Mouse (Mus musculus): ENCODE results near the gene Cand2.
A peak's percentile ranks its signal among the peaks of the same experiment; 100 is the strongest.
"Not testable (repeated sequence)": the region's sequence is repeated elsewhere in the genome, so short reads cannot be mapped to it uniquely, and the experiment has no call there.

The Cand2 gene

DNA sequence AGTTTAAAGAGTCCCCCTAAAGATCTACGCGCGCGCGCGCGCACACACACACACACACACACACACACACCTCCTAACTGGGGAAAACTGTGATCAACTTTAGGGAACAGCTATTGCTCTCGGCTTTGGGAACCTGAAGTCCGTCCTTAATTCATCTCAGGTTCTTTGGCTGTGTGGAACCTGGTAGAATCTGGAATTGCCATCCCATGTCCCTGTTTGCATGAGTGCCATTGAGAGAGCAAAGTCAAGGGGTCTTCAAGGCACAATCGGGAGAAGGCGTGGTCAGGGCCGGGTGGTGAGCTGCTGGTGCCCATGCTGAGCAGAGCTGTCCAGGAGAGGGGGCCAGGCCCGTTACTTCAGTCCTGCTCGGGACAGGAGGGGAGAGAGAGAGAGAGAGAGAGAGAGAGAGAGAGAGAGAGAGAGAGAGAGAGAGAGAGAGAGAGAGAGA lies 348 bp upstream of the Cand2 start:
- DNase-seq (ENCODE audit: low spot score in 2 of 2) = peak in 1 of 2 experiments; percentile 29

DNA sequence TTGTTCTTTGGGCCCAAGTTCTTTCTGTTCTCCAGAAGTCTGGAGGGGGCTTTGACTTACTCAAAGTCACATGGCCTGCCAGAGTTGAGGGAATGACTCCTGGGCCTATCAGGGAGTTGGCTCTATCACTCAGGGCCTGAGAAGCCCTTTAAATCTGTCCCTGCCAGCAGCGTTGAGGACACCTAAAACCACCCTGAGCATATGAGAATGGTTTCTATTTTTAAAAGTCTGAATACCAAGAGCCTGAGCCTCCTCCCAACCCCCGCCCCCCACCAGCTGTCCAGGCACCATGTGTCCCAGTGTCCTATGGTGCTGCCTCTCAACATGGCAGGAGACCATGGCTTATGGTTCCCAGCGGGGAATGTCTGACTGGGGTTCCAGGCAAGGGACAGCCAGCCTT lies 1.5 kb downstream of the Cand2 start:
- DNase-seq (ENCODE audit: low spot score in 2 of 2) = no peak

DNA sequence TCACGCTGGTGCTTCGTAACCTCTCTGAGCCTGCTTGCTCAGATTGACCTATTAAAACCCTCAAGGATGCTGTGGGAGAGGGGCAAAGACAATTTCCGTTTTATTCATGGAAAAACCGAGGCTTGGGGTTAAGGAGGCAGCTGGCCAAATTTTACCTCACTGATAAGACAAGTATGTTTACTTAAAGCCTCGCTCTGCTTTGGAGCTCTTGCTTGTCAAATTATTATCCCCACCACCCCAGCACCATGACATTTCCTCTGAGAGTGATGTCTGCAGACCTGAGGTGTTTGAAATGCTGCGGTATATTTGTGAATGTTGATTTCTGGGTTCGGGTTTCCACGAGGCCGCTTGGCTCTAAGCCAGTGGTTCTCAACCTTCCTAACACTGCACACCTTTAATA lies 2.0 kb downstream of the Cand2 start:
- DNase-seq (ENCODE audit: low spot score in 2 of 2) = no peak

DNA sequence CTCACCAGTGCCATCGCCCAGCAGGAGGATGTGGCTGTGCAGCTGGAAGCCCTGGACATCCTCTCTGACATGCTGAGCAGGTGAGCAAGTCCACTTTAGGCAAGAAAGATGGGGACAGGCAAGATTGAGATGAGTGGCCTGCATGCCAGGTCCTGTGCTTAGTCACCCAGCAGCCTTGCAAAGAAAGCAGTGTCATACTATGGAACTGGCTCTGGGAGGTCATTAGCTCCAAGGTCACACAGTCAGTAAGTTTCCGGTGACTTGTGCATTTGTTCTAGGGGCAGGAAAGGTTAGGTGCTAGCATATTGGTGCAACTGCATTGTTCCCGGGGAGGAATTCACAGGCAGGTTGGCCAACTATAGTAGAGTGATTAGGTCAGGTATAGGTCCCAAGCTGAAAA lies 8.4 kb downstream of the Cand2 start:
- DNase-seq (ENCODE audit: low spot score in 2 of 2) = no peak

DNA sequence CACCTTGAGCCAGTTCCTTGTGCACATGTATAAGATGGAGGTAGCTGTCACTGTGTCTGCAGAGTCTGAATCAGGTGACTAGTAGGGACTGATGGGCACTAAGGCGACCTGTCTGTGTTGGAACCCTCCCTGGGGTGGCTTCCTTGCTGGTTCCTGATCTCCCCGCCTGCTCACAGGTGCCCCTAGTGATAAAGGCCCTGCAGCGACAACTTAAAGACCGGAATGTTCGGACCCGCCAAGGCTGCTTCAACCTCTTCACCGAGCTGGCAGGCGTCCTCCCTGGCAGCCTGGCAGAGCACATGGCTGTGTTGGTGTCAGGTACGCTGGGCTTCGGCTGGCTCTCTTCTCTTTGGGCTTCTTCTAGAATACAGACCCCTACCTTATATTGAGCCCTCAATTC lies 16.7 kb downstream of the Cand2 start:
- no peak for DNase-seq (ENCODE audit: low spot score in 2 of 2)

DNA sequence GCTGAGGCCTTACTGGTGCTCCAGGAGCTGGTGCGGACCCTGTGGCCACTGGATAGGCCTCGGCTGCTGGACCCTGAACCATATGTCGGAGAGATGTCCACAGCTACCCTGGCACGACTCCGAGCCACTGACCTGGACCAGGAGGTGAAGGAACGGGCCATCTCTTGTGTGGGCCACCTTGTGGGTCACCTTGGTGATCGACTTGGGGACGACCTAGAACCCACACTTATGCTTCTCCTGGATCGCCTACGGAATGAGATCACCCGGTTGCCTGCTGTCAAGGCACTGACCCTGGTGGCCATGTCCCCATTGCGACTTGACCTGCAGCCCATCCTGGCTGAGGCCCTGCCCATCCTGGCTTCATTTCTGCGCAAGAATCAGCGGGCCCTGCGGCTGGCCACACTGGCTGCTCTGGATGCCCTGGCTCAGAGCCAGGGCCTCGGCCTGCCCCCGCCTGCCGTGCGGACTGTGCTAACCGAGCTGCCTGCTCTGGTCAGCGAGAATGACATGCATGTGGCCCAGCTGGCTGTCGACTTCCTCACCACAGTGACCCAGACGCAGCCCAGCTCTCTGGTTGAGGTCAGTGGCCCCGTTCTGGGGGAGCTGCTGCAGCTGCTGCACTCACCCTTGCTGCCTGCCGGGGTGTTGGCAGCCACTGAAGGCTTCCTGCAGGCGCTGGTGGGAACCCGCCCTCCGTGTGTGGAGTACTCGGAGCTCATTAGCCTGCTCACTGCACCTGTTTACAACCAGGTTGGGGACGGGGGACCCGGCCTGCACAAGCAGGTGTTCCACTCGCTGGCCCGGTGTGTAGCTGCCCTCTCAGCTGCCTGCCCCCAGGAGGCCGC lies 17.7 kb downstream of the Cand2 start:
- DNase-seq (ENCODE audit: low spot score in 2 of 2) = no peak

DNA sequence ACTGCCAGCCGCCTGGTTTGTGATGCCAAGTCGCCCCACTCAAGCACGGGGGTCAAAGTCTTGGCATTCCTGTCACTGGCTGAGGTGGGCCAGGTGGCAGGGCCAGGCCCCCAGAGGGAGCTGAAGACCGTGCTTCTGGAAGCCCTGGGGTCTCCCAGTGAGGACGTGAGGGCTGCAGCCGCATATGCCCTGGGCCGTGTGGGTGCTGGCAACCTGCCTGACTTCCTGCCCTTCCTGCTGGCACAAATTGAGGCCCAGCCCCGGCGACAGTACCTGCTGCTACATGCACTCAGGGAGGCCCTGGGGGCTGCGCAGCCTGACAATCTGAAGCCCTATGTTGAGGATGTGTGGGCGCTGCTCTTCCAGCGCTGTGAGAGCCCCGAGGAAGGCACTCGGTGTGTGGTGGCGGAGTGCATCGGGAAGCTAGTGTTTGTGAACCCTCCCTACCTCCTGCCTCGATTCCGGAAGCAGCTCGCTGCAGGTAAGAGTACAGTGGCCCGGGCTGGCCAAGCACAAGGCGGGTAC lies 18.4 kb downstream of the Cand2 start:
- no peak for DNase-seq (ENCODE audit: low spot score in 2 of 2)

DNA sequence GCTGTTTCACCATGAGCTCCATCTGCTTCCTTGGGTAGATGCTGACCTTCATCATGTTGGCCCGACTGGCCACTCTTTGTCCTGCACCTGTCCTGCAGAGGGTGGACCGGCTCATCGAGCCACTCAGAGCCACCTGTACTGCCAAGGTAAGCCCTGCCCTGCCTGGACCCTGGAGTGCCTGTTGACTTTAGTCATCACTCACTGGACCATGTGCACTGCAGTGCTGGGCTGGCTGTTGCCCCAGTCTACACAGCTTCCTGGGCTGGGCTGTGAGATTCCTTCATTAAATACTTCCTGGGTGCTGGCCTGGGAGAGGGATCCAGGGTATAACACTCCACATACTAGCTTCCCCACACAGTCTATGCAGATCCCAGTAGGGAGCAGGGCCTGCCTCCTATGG lies 27.5 kb downstream of the Cand2 start:
- DNase-seq (ENCODE audit: low spot score in 2 of 2) = no peak

DNA sequence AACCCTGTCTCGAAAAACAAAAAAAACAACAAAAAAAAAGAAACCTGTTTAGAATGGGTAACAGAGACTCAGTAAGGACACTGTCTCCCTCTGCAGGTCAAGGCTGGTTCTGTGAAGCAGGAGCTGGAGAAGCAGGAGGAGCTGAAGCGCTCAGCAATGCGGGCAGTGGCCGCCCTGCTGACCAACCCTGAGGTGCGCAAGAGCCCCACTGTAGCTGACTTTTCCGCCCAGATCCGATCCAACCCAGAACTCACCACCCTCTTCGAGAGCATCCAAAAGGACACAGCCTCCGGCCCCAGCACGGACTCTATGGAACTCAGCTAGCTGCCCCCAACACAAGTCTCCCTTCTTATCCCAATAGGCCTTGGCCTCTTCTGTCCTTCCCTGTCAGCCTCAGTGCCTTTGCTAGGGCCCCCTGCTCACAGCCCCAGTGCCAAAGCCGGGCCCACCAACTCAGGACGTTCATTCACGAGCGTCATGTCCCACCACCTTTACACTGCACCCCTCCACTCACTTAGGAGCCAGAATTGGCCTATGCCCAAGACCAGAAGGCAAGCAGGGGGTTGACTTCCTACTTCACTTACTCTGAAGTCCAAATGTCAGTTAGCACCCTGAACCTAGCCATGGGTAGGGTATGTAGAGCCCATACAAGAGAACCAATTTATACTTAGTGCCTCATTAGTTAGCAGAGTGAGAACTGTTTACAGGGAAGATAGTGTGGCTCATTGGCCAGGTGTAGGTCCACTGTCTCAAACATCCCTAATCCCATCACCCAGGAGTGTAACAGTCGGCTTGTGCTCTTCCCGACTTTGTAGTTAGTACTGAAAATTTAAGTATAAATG lies 29.4 kb downstream of the Cand2 start:
- peak; percentile 67 to 80 for DNase-seq (ENCODE audit: low spot score in 2 of 2)

DNA sequence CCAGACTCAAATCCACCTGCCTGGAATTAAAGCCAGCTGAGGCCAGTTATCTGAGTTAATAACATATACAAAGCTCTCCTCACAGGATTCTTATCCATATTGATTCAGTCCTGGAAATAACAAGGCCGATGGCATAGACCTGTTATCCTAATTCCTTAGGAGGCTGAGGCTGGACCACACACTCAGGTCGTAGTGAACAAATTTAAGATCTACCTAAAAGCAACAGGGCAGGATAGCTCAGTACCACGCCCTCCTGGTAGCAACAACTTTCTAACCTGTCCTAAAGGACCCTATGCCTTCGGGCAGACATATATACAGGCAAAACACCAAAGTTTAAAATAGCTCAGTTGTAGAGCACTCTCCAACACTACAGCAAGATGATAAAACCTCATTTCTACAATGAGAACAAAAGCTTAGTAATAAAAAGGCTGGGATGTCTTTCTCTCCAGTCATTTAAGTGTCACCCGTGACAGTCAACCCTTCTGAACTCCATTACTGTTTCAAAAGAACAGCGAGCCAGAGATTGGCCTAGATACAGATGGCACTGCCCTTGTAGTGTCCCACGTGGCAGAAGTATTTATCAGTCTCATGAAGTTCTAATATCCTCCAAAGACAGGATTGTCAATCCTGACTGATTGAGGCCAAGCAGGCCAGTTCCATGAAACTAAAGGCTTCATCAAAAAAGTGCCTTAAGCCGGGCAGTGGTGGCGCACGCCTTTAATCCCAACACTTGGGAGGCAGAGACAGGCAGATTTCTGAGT lies 30.3 kb downstream of the Cand2 start:
- DNase-seq (ENCODE audit: low spot score in 2 of 2) = no peak

DNA sequence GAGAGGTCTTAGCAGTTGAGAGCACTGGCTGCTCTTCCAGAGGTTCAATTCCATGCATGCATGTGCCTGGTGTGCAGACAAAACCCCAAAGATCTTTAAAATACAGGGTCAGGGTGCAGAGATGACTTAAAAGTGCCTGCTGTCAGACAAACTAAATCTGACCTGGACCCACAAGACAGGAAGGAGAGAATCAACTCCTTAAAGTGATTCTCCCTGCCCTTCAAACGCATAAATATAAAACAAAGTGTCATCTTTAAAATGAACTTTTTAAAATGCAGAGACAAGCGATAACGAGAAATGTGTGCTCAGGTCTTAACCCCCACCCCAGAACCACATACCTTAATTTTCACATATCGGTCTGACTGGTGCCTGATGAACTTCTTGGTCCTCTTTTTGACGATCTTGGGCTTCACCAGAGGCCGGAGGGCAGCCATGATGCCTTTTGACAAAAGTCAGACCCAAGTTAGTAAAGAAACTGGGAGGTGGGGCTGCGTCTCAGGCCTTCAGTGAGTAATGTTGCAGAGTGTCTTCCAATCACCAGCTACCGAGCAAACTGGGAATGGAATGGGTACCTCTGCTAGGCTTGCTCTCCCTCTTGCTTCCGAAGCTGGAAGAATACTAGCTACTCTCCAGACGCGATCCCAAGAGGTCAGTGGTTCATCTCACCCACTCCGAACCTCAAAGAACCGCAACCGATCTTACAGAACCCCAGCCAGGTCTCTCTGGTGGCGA lies 33.3 kb downstream of the Cand2 start:
- DNase-seq (ENCODE audit: low spot score in 2 of 2) = no peak

DNA sequence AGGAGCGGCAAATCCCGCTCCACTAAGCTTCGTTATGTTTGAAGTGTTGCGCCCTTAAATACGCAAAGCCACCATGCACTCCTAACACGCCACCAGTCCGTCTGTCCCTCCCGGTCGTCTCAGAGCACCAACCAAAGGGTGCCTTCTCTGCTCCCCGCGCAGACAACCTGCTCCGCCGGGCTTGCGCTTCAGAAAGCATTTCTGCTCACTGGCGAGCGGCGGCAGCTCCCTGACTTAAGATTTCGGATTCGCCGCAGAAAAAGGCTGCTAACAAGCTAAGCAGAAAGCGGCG lies 33.8 kb downstream of the Cand2 start:
- no peak for DNase-seq (ENCODE audit: low spot score in 2 of 2)

DNA sequence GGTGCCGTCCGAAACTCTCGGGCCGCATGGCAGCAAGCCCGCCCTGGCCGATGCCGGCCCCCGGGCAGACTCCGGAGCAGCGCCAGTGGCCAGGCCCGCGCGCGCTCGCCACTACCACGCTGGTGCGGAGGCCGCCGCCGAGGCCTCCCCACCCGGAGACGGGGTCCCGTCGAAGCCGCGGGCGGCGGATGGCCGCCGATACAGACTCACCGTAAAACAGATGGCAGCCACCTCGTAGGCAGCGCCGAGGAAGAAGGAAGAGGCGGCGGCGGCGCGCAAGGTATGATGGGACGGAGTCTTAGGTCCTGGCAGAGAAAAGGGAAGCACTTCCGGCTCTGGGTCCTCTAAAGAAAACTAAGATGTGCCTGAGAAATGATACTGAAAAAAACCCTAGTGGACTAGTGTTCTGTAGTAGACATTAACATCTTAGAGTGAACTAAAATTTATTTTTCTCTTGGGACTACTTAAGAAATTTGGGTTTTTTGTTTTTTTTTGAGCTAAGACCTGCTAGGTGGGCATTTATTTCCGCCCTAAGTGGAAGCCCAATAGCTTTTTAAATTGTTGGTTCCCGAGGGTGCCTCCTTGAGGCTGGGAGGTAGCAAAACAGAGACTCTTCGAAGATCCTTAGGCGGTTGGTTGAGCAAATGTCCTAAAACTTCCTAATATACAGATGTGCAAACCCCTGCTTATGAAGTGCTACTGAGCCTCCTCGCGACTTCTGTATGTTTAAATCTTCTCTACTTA lies 34.3 kb downstream of the Cand2 start, which contains the start of gene Rpl32:
Rpl32 (minus strand) TSS at position 260 of the 744 bp plus-strand sequence.
- DNase-seq (ENCODE audit: low spot score in 2 of 2) = peak; percentile 80 to 84

DNA sequence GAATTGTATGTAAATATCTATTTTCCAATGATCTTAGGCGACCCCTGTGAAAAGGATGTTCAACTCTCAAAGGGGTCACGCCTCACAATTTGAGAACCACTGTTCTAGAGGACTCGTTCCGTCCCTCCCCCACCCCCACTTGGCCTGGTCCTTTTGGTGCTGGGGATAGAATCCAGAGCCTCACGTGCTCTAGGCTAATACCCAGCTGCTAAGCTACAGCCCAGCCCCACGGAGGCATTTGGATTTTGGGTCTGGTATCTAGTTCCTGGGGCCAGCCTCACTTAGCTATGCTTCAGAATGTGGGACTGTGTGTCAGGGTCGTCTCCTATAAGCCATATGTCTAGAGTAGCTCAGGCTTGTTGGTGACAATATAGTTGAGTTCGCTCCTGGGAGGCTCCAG lies 37.3 kb downstream of the Cand2 start:
- DNase-seq (ENCODE audit: low spot score in 2 of 2) = no peak

DNA sequence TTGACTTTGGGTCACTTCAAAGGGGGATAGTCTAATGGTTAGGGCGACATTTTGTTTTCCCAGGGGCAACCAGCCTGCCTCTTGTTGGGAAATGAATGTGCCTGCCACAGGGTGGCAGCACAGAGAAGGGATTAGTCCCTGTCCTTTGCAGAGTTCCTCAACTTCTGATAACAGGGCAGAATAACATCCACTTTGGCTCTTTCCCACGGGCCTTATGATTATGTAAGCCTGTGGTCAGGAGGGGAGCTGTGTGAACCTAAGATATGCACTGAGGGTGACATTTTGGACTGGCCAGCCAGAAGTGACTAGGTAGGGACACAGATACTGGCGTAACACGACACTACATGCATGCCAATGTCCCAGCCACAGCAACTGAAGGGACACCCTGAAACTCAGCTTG lies 39.8 kb downstream of the Cand2 start:
- peak in 1 of 2 experiments; percentile 38 for DNase-seq (ENCODE audit: low spot score in 2 of 2)

DNA sequence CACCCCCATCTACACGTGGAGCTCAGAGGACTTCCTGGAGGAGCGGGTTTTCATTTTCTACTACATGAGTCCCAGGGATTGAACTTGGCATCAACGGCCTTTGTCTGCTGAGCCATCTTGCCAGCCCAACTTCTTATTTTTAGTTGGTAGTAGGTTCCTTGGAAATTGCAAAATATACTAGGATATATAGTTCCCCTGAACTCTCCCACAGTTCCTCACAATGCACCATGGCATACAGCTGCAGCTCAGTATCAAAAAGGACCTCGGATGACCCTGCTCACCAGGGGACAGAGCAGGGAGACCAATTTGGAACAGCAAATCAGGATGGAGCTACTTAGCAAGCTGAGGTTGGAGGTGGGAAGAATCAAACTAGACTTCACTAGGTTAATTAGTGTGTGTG lies 40.7 kb downstream of the Cand2 start:
- DNase-seq (ENCODE audit: low spot score in 2 of 2) = no peak

DNA sequence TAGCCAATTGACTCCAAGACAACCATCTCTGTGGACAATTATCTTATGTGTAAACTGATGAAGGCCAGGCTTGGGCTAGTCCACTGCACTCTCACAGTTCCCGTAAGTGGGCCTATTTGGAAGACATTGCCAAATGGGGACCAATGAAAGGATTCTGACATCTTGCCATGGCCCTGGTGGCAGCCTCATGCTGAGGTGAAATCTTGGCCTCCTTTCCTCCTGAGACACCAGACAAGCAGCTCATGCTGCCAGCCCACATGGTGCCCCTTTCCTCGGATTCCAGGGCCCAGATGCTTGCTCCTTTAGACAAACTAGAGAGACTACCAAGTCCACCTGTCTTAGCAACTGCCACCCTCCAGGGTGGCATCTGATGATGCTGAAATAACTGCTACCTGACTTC lies 43.8 kb downstream of the Cand2 start:
- DNase-seq (ENCODE audit: low spot score in 2 of 2) = no peak

DNA sequence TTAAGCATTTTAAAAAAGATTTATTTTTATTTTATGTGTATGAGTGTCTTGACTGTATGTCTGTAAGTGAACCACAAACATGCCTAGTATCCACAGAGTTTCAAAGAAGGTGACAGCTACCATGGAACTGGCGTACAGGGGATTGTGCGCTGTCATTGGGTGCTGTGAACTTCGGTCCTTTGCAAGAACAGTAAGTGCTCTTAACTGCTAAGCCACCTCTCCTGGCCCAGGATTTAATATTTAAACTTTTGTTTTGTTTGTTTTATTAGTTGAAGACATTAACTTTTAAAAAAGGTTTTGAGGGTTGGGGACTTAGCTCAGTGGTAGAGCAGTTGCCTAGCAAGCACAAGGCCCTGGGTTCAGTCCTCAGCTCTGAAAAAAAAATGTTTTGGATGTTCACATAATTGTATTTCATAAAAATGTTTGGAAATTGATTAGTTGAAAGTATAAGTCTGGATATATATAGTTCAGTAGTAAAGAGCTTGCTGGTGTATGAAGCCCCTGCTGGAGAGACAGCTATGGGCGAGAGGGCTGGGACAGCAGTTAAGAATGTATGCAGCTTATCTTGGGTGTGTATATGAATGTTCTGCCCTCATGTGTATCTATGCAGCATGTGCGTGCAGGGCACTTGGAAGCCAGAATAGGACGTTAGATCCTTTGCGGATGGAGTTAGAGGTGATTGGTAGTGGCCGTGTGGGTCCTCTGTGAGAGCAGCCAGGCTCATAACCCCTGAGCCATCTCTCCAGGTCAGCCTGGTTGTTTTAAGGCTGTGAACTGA lies 47.1 kb downstream of the Cand2 start:
- DNase-seq (ENCODE audit: low spot score in 2 of 2) = no peak

DNA sequence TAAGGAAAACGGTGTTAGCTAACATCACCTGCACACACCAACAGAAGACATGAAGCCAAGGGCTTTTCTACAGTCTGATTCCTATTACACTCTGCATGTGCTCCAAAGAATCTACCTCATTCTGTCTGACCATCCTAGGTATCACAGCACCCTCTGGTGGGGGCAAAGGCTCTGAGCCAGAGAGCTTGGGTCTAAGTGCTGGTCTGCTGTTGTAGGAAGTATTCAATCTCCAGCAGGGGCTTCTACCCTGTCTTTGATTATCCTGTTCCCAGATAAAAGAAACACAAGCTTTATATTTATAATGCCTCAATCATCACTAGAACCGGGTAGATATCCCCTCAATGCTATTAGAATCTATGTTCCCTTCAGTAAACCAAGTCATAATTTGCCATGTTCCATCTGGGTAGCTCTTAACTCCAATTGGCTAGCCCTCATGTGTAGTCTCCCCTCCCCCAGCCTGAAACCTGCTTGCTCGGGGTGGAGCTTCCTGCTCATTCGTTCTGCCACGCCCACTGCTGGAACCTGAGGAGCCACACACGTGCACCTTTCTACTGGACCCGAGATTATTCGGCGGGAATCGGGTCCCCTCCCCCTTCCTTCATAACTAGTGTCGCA lies 49.6 kb downstream of the Cand2 start:
- DNase-seq (ENCODE audit: low spot score in 2 of 2) = not testable (repeated sequence)

Data from urinary bladder, postnatal 4 days (tissue).